Mouse (Mus musculus) hindbrain, embryonic 14.5 days (tissue): ENCODE measurements around the gene Tamm41. TPM values are rescaled to one million over a fixed set of nuclear protein-coding genes. Genes with fewer than 3 reads are reported as not detected.

ENCODE experiments used
- ATAC-seq: fragments of 200-750 bp; cut with Nextera tagmentation; 2 replicates; pipeline ENCODE4 v1.8.0; 2017; ENCODE audit warnings: moderate number of reproducible peaks, mild to moderate bottlenecking, moderate TSS enrichment, moderate library complexity; ENCODE audit not compliant: low FRiP score
- DNase-seq: peaks from one replicate; pipeline ENCODE4 v3.0.0-alpha.2; 2015; ENCODE audit warnings: low spot score
- H3K27ac ChIP-seq: fragments of 300-500 bp; sonication (generic); 2 replicates; pipeline ENCODE4 v1.5.1; 2014; ENCODE audit warnings: mild to moderate bottlenecking, moderate library complexity
- H3K27me3 ChIP-seq: fragments of 300-500 bp; sonication (generic); 2 replicates; pipeline ENCODE4 v1.6.1; 2014; ENCODE audit warnings: mild to moderate bottlenecking, low read length, mixed read lengths; ENCODE audit not compliant: control insufficient read depth, insufficient read depth
- H3K36me3 ChIP-seq: fragments of 300-500 bp; sonication (generic); replicated peaks from 2 replicates; pipeline ENCODE4 v1.6.1; 2014; ENCODE audit not compliant: control insufficient read depth, insufficient read depth
- H3K4me1 ChIP-seq: fragments of 300-500 bp; sonication (generic); replicated peaks from 2 replicates; pipeline ENCODE4 v1.6.1; 2014; ENCODE audit warnings: antibody characterized with exemption, low read length, mixed read lengths; ENCODE audit not compliant: control insufficient read depth, insufficient read depth
- H3K4me2 ChIP-seq: fragments of 300-500 bp; sonication (generic); replicated peaks from 2 replicates; pipeline ENCODE4 v1.6.1; 2014; ENCODE audit warnings: mild to moderate bottlenecking, moderate library complexity
- H3K4me3 ChIP-seq: fragments of 300-500 bp; sonication (generic); replicated peaks from 2 replicates; pipeline ENCODE4 v1.5.1; 2014; ENCODE audit warnings: mild to moderate bottlenecking, low read length
- H3K9ac ChIP-seq: fragments of 300-500 bp; sonication (generic); 2 replicates; pipeline ENCODE4 v1.6.1; 2014
- H3K9me3 ChIP-seq: fragments of 300-500 bp; sonication (generic); 2 replicates; pipeline ENCODE4 v1.6.1; 2016; ENCODE audit warnings: low read length; ENCODE audit not compliant: control insufficient read depth
- WGBS: fragments of 180-500 bp; shearing (Covaris S2); extraction: QIAGEN DNeasy Blood & Tissue Kit; methylation state at CpG from one replicate; pipeline ENCODE4 v1.1.7; 2014; 5-methylcytosine and 5-hydroxymethylcytosine counted together
- polyA plus RNA-seq: library from polyadenylated mRNA; unstranded; fragments of >200 nt; fragmentation: Nextera tagmentation; extraction: Ambion mirVana; gene quantifications from 2 replicates; pipeline ENCODE4 v1.2.1, GENCODE M21; 2014

Gene Tamm41
- polyA plus RNA-seq, 1 experiment from 2014 or later = 51.8 TPM

GRCm38 (mm10) chr6:114988619-114988980 is 49.1 kb downstream of the Tamm41 start:
- DNase-seq (no peak), ATAC-seq (no peak)
- Histone ChIP-seq H3K4me3 (no peak overlapping the region), H3K4me1 (no peaks in the 10 kb centered on the region), H3K36me3 (no peaks in the 10 kb centered on the region), H3K9ac (no peak overlapping the region), H3K27me3 (no peaks in the 10 kb centered on the region), H3K9me3 (no peaks in the 10 kb centered on the region), H3K4me2 (no peak overlapping the region), H3K27ac (no peak overlapping the region)
- 80% methylated on average over 3 of the region's 3 CpGs for WGBS

- no peak overlapping the region for H3K4me3 ChIP-seq
- H3K9me3 ChIP-seq = no peaks in the 10 kb centered on the region
- H3K9ac ChIP-seq = no peak overlapping the region
- H3K27me3 ChIP-seq = no peaks in the 10 kb centered on the region
- ATAC-seq = no peak
- no peak overlapping the region for H3K27ac ChIP-seq
- no peaks in the 10 kb centered on the region for H3K36me3 ChIP-seq
- no peak for DNase-seq
- WGBS = 55% methylated on average over 7 of the region's 7 CpGs
- no peak overlapping the region for H3K4me2 ChIP-seq
- no peaks in the 10 kb centered on the region for H3K4me1 ChIP-seq
Measured at GRCm38 (mm10) chr6:114987966-114988618, 49.6 kb downstream of the Tamm41 start.

- DNase-seq (no peak), ATAC-seq (no peak)
- no peaks in the 10 kb centered on the region for H3K27me3 ChIP-seq
- no peaks in the 10 kb centered on the region for H3K9me3 ChIP-seq
- no peak overlapping the region for H3K27ac ChIP-seq
- no peak overlapping the region for H3K4me3 ChIP-seq
- no peaks in the 10 kb centered on the region for H3K4me1 ChIP-seq
- H3K4me2 ChIP-seq = no peak overlapping the region
- H3K36me3 ChIP-seq = no peaks in the 10 kb centered on the region
- WGBS = 82% methylated on average over 7 of the region's 7 CpGs
- no peak overlapping the region for H3K9ac ChIP-seq
Measured at GRCm38 (mm10) chr6:114982671-114983070, 55.0 kb downstream of the Tamm41 start.

GRCm38 (mm10) chr6:114979715-114980114 is 58.0 kb downstream of the Tamm41 start:
- Histone ChIP-seq H3K27ac (no peak overlapping the region), H3K27me3 (no peaks in the 10 kb centered on the region), H3K4me2 (no peak overlapping the region), H3K9ac (no peak overlapping the region), H3K9me3 (no peaks in the 10 kb centered on the region), H3K36me3 (no peaks in the 10 kb centered on the region), H3K4me3 (no peak overlapping the region), H3K4me1 (no peaks in the 10 kb centered on the region)
- no peak for DNase-seq
- no peak for ATAC-seq
- WGBS = 80% methylated on average over 1 of the region's 1 CpGs

GRCm38 (mm10) chr6:114976915-114977419 is 60.7 kb downstream of the Tamm41 start:
- WGBS = 91% methylated on average over 7 of the region's 7 CpGs
- Histone ChIP-seq H3K9me3 (no peaks in the 10 kb centered on the region), H3K9ac (no peak overlapping the region), H3K27ac (no peak overlapping the region), H3K4me1 (no peaks in the 10 kb centered on the region), H3K36me3 (no peaks in the 10 kb centered on the region), H3K4me2 (no peak overlapping the region), H3K4me3 (no peak overlapping the region), H3K27me3 (no peaks in the 10 kb centered on the region)
- DNase-seq = no peak
- ATAC-seq = no peak

GRCm38 (mm10) chr6:114974331-114974730 is 63.3 kb downstream of the Tamm41 start:
- 97% methylated on average over 1 of the region's 1 CpGs for WGBS
- DNase-seq (no peak), ATAC-seq (no peak)
- Histone ChIP-seq H3K9me3 (no peaks in the 10 kb centered on the region), H3K9ac (no peak overlapping the region), H3K4me3 (no peak overlapping the region), H3K27me3 (no peaks in the 10 kb centered on the region), H3K27ac (no peak overlapping the region), H3K4me1 (no peaks in the 10 kb centered on the region; the same call in 1 of the 2 replicates), H3K36me3 (no peaks in the 10 kb centered on the region), H3K4me2 (no peak overlapping the region)

GRCm38 (mm10) chr6:114972988-114973387 is 64.7 kb downstream of the Tamm41 start:
- DNase-seq (no peak), ATAC-seq (no peak)
- Histone ChIP-seq H3K27ac (no peak overlapping the region), H3K4me1 (peaks cover 1% of the 10 kb centered on the region; the same call in 1 of the 2 replicates), H3K9me3 (no peaks in the 10 kb centered on the region), H3K36me3 (no peaks in the 10 kb centered on the region), H3K4me2 (no peak overlapping the region), H3K27me3 (no peaks in the 10 kb centered on the region), H3K9ac (no peak overlapping the region), H3K4me3 (no peak overlapping the region)
- 77% methylated on average over 1 of the region's 1 CpGs for WGBS

- no peaks in the 10 kb centered on the region for H3K36me3 ChIP-seq
- H3K4me3 ChIP-seq = no peak overlapping the region
- no peaks in the 10 kb centered on the region for H3K9me3 ChIP-seq
- DNase-seq (no peak), ATAC-seq (no peak)
- no peaks in the 10 kb centered on the region for H3K27me3 ChIP-seq
- H3K4me1 ChIP-seq = peaks cover 7% of the 10 kb centered on the region; the same call in 1 of the 2 replicates
- WGBS = 71% methylated on average over 5 of the region's 5 CpGs
- no peak overlapping the region for H3K4me2 ChIP-seq
- H3K27ac ChIP-seq = no peak overlapping the region
- H3K9ac ChIP-seq = no peak overlapping the region
Measured at GRCm38 (mm10) chr6:114970895-114971294, 66.8 kb downstream of the Tamm41 start.

GRCm38 (mm10) chr6:114970386-114970785 is 67.3 kb downstream of the Tamm41 start:
- H3K4me2 ChIP-seq = peak overlapping the region; percentile 99; the same call in 1 of the 2 replicates
- H3K27me3 ChIP-seq = no peaks in the 10 kb centered on the region
- 26% methylated on average over 6 of the region's 6 CpGs for WGBS
- DNase-seq = no peak
- H3K27ac ChIP-seq = no peak overlapping the region
- H3K4me1 ChIP-seq = peaks cover 7% of the 10 kb centered on the region; the same call in 1 of the 2 replicates
- no peak overlapping the region for H3K4me3 ChIP-seq
- no peaks in the 10 kb centered on the region for H3K36me3 ChIP-seq
- no peak overlapping the region for H3K9ac ChIP-seq
- no peaks in the 10 kb centered on the region for H3K9me3 ChIP-seq
- ATAC-seq = no peak
